In genomic region chr16:11645668-11646067, GRCm38 (mm10) we compare ENCODE assay signal across 19 mouse cellular contexts.
DNase-seq lines count a peak whose midpoint lies in the region; ATAC-seq and TF ChIP-seq lines count a peak whose summit lies in the region.
"Had no signal": no experiment of that assay in that cellular context is flagged by ENCODE, and none has a peak within 500 bp of the region (broad histone marks: within the 10 kb centered on the region; RNA-seq: fewer than 3 reads in every experiment).

No protein-coding gene starts in this region.

- peak overlapping the region; percentile 77 for H3K27ac ChIP-seq in forebrain, embryonic 15.5 days (replicated peaks)
- no peak overlapping the region for H3K27ac ChIP-seq in forebrain, embryonic 11.5 days (ENCODE audit: low read depth, low read length)
- peak overlapping the region; percentile 22; the same call in 1 of the 2 replicates for H3K27ac ChIP-seq in hindbrain, postnatal 0 days
- no peak overlapping the region for H3K27ac ChIP-seq in hindbrain, embryonic 12.5 days
- peak overlapping the region; percentile 8; the same call in 1 of the 2 replicates for H3K27ac ChIP-seq in olfactory bulb, adult 2 months (ENCODE audit: insufficient read depth, low read depth, low read length)
- H3K27ac ChIP-seq: heart, adult 2 months; hindbrain, embryonic 13.5 days had no signal

- H3K9ac ChIP-seq in forebrain, embryonic 15.5 days (replicated peaks), result no peak overlapping the region
- H3K9ac ChIP-seq in forebrain, embryonic 11.5 days (ENCODE audit: low read length), result no peak overlapping the region
- no peak overlapping the region for H3K9ac ChIP-seq in hindbrain, postnatal 0 days (replicated peaks; ENCODE audit: low read length)
- no peak overlapping the region for H3K9ac ChIP-seq in hindbrain, embryonic 12.5 days
- H3K9ac ChIP-seq: hindbrain, embryonic 13.5 days had no signal

- no peak for TF ChIP-seq POLR2A in olfactory bulb, adult 2 months (IDR thresholded peaks at IDR 0.05; ENCODE audit: insufficient read depth, low read depth, low read length)

- no peak for TF ChIP-seq CTCF in hindbrain, postnatal 0 days (IDR thresholded peaks at IDR 0.05; ENCODE audit: low read depth)
- TF ChIP-seq CTCF in olfactory bulb, adult 2 months (IDR thresholded peaks at IDR 0.05; ENCODE audit: insufficient read depth, low read depth, low read length), result no peak

- H3K27me3 ChIP-seq in forebrain, embryonic 15.5 days, result no peaks in the 10 kb centered on the region
- H3K27me3 ChIP-seq in forebrain, embryonic 11.5 days (ENCODE audit: control insufficient read depth, insufficient read depth, low read length), result no peaks in the 10 kb centered on the region
- no peaks in the 10 kb centered on the region for H3K27me3 ChIP-seq in hindbrain, postnatal 0 days (ENCODE audit: insufficient read depth, low read length)
- no peaks in the 10 kb centered on the region for H3K27me3 ChIP-seq in hindbrain, embryonic 12.5 days
- H3K27me3 ChIP-seq in megakaryocyte, embryonic 14.5 days (replicated peaks), result no peaks in the 10 kb centered on the region
- H3K27me3 ChIP-seq: hindbrain, embryonic 13.5 days had no signal

- no peaks in the 10 kb centered on the region for H3K9me3 ChIP-seq in forebrain, embryonic 15.5 days
- H3K9me3 ChIP-seq in forebrain, embryonic 11.5 days (ENCODE audit: control insufficient read depth, low read length), result no peaks in the 10 kb centered on the region
- no peaks in the 10 kb centered on the region for H3K9me3 ChIP-seq in hindbrain, postnatal 0 days (ENCODE audit: low read length)
- no peaks in the 10 kb centered on the region for H3K9me3 ChIP-seq in hindbrain, embryonic 12.5 days (replicated peaks)
- no peaks in the 10 kb centered on the region for H3K9me3 ChIP-seq in megakaryocyte, embryonic 14.5 days
- H3K9me3 ChIP-seq: G1E; hindbrain, embryonic 13.5 days had no signal

- ATAC-seq in forebrain, embryonic 15.5 days (replicated peaks), result no peak
- no peak for ATAC-seq in forebrain, embryonic 11.5 days (replicated peaks; ENCODE audit: low FRiP score)
- no peak for ATAC-seq in hindbrain, postnatal 0 days
- ATAC-seq in hindbrain, embryonic 12.5 days (ENCODE audit: low FRiP score), result no peak
- ATAC-seq in megakaryocyte, adult 5-6 weeks (ENCODE audit: poor library complexity, severe bottlenecking), result no peak
- ATAC-seq: activated CD4-positive, CD25-positive, alpha-beta regulatory T cell, adult 4 months; CD4-positive, CD25-positive, alpha-beta regulatory T cell, adult 4 months; intestine, postnatal 0 days had no signal

- no peak for DNase-seq in forebrain, embryonic 11.5 days (ENCODE audit: low spot score)
- DNase-seq in hindbrain, postnatal 0 days (ENCODE audit: low spot score), result no peak
- DNase-seq in frontal cortex, postnatal 25 days (ENCODE audit: low spot score in 2 of 2), result no peak
- DNase-seq: adrenal gland, postnatal 10 days; cerebellum, adult 9-11 months; gastrocnemius, postnatal 10 days; heart, adult 2 months; retina, postnatal 1 day; thymus, postnatal 25 days had no signal

- H3K4me2 ChIP-seq in forebrain, embryonic 15.5 days (replicated peaks), result no peak overlapping the region
- no peak overlapping the region for H3K4me2 ChIP-seq in forebrain, embryonic 11.5 days (ENCODE audit: low read depth, low read length, severe bottlenecking)
- H3K4me2 ChIP-seq in hindbrain, postnatal 0 days (ENCODE audit: low read depth, low read length), result no peak overlapping the region
- no peak overlapping the region for H3K4me2 ChIP-seq in hindbrain, embryonic 12.5 days (replicated peaks)
- H3K4me2 ChIP-seq: hindbrain, embryonic 13.5 days had no signal

- H3K4me1 ChIP-seq in forebrain, embryonic 15.5 days, result peaks cover 24% of the 10 kb centered on the region
- H3K4me1 ChIP-seq in forebrain, embryonic 11.5 days (replicated peaks; ENCODE audit: control insufficient read depth, insufficient read depth, low read length), result no peaks in the 10 kb centered on the region
- H3K4me1 ChIP-seq in hindbrain, postnatal 0 days (ENCODE audit: insufficient read depth, low read length), result peaks cover 7% of the 10 kb centered on the region
- H3K4me1 ChIP-seq in hindbrain, embryonic 12.5 days, result peaks cover 10% of the 10 kb centered on the region
- peaks cover 90% of the 10 kb centered on the region for H3K4me1 ChIP-seq in megakaryocyte, embryonic 14.5 days
- H3K4me1 ChIP-seq in olfactory bulb, adult 2 months (ENCODE audit: control insufficient read depth, insufficient read depth, low read length), result peaks cover 7% of the 10 kb centered on the region

- no peaks in the 10 kb centered on the region for H3K36me3 ChIP-seq in forebrain, embryonic 15.5 days
- no peaks in the 10 kb centered on the region for H3K36me3 ChIP-seq in forebrain, embryonic 11.5 days (ENCODE audit: control insufficient read depth, insufficient read depth, low read length)
- H3K36me3 ChIP-seq in hindbrain, postnatal 0 days (ENCODE audit: insufficient read depth, low read length), result no peaks in the 10 kb centered on the region
- no peaks in the 10 kb centered on the region for H3K36me3 ChIP-seq in hindbrain, embryonic 12.5 days
- peaks cover 26% of the 10 kb centered on the region for H3K36me3 ChIP-seq in megakaryocyte, embryonic 14.5 days (replicated peaks; ENCODE audit: low read length)
- H3K36me3 ChIP-seq: G1E; hindbrain, embryonic 13.5 days had no signal

- WGBS in forebrain, embryonic 15.5 days, result 24% methylated on average over 4 of the region's 4 CpGs
- 43% methylated on average over 4 of the region's 4 CpGs for WGBS in forebrain, embryonic 11.5 days
- WGBS in hindbrain, postnatal 0 days, result 34% methylated on average over 4 of the region's 4 CpGs
- WGBS in hindbrain, embryonic 12.5 days, result 39% methylated on average over 4 of the region's 4 CpGs
- WGBS in olfactory bulb, adult 2 months, result 60% methylated on average over 4 of the region's 4 CpGs

- no peak overlapping the region for H3K4me3 ChIP-seq in forebrain, embryonic 15.5 days
- H3K4me3 ChIP-seq in forebrain, embryonic 11.5 days (ENCODE audit: low read depth, low read length), result no peak overlapping the region
- no peak overlapping the region for H3K4me3 ChIP-seq in hindbrain, postnatal 0 days (ENCODE audit: low read length)
- H3K4me3 ChIP-seq in hindbrain, embryonic 12.5 days, result no peak overlapping the region
- H3K4me3 ChIP-seq in megakaryocyte, embryonic 14.5 days (replicated peaks), result peak overlapping the region; percentile 14
- H3K4me3 ChIP-seq in olfactory bulb, adult 2 months (ENCODE audit: insufficient read depth, low read depth, low read length), result no peak overlapping the region
- H3K4me3 ChIP-seq: heart, adult 2 months; hindbrain, embryonic 13.5 days had no signal

Comparison
In these comparisons a context has a peak if more than half of its experiments do, and no peak if none do; other contexts are left out.
1. H3K27ac ChIP-seq: peak in forebrain, embryonic 15.5 days (single experiment), hindbrain, postnatal 0 days (single experiment) and olfactory bulb, adult 2 months (single experiment); none in forebrain, embryonic 11.5 days (single experiment) and hindbrain, embryonic 12.5 days (single experiment).